ENCODE assay signal across 9 mouse cellular contexts in the genomic region with DNA sequence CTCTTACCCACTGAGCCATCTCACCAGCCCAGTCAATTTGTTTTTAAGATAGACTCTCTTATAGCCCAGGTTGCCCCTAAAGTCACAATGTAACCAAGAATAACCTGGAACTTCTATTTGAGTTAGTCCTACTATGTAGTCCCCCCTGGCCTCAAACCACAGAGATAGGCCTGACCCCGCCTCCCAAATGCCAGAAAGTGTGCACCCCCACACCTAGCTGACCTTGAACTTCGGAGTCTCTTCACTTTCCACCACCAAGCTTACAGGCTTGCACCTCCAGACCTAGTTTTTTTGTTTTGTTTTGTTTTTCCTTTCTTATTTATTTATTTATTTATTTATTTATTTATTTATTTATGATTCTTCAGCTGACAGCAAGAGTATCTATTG. TPM values are rescaled to one million over a fixed set of nuclear protein-coding genes. Genes with fewer than 3 reads are reported as not detected.
DNase-seq lines count a peak whose midpoint lies in the region; ATAC-seq lines count a peak whose summit lies in the region.
"Had no signal": no experiment of that assay in that cellular context is flagged by ENCODE, and none has a peak within 500 bp of the region (broad histone marks: within the 10 kb centered on the region; RNA-seq: fewer than 3 reads in every experiment).

No protein-coding gene starts in this region.

- H3K36me3 ChIP-seq in heart, embryonic 12.5 days, result no peaks in the 10 kb centered on the region
- H3K36me3 ChIP-seq in hindbrain, embryonic 16.5 days (ENCODE audit: control insufficient read depth, insufficient read depth, low read length), result no peaks in the 10 kb centered on the region
- H3K36me3 ChIP-seq in midbrain, embryonic 13.5 days, result no peaks in the 10 kb centered on the region

- no peak for ATAC-seq in heart, embryonic 12.5 days (ENCODE audit: insufficient number of reproducible peaks, low FRiP score)
- ATAC-seq in hindbrain, embryonic 16.5 days, result no peak
- ATAC-seq in midbrain, embryonic 13.5 days, result no peak

- 66% methylated on average over 2 of the region's 2 CpGs for WGBS in heart, embryonic 12.5 days
- 78% methylated on average over 2 of the region's 2 CpGs for WGBS in hindbrain, embryonic 16.5 days
- 79% methylated on average over 2 of the region's 2 CpGs for WGBS in midbrain, embryonic 13.5 days

- peaks cover 10% of the 10 kb centered on the region; the same call in 1 of the 2 replicates for H3K4me1 ChIP-seq in heart, embryonic 12.5 days (replicated peaks)
- H3K4me1 ChIP-seq in brown adipose tissue, adult 24 weeks (ENCODE audit: control insufficient read depth, insufficient read depth, insufficient read length, low read length), result 0 out of 2 replicates have a peak, but pooled peaks cover 2% of the 10 kb centered on the region
- no peaks in the 10 kb centered on the region for H3K4me1 ChIP-seq in hindbrain, embryonic 16.5 days (ENCODE audit: control insufficient read depth, insufficient read depth, low read depth, low read length)
- H3K4me1 ChIP-seq in midbrain, embryonic 13.5 days (replicated peaks), result peaks cover 6% of the 10 kb centered on the region

- no peak overlapping the region for H3K9ac ChIP-seq in heart, embryonic 12.5 days
- H3K9ac ChIP-seq in hindbrain, embryonic 16.5 days (ENCODE audit: low read depth, low read length), result peak overlapping the region; percentile 52; the same call in 1 of the 2 replicates
- no peak overlapping the region for H3K9ac ChIP-seq in midbrain, embryonic 13.5 days (replicated peaks)

- H3K4me2 ChIP-seq in heart, embryonic 12.5 days, result peak overlapping the region; percentile 71
- H3K4me2 ChIP-seq in hindbrain, embryonic 16.5 days (ENCODE audit: low read length), result peak overlapping the region; percentile 53
- peak overlapping the region; percentile 53; the same call in 1 of the 2 replicates for H3K4me2 ChIP-seq in midbrain, embryonic 13.5 days (replicated peaks)

- no peak for DNase-seq in heart, adult 8-10 months (ENCODE audit: low spot score)
- DNase-seq in gastrocnemius, adult 18-20 months (ENCODE audit: low spot score), result no peak
- DNase-seq in left cerebral cortex, postnatal 36 days (ENCODE audit: low spot score in 2 of 2), result no peak
- DNase-seq in layer of hippocampus, adult 18-20 months (ENCODE audit: low spot score in 2 of 2), result no peak

- intact Hi-C loops in left cerebral cortex, postnatal 36 days (cut with DNase I), result no loop called here

- H3K9me3 ChIP-seq in heart, embryonic 12.5 days (replicated peaks), result 0 out of 2 replicates have a peak, but pooled peaks cover 2% of the 10 kb centered on the region
- H3K9me3 ChIP-seq in hindbrain, embryonic 16.5 days (ENCODE audit: control insufficient read depth, low read length), result no peaks in the 10 kb centered on the region
- H3K9me3 ChIP-seq in midbrain, embryonic 13.5 days, result no peaks in the 10 kb centered on the region

- no peaks in the 10 kb centered on the region for H3K27me3 ChIP-seq in heart, embryonic 12.5 days (replicated peaks)
- H3K27me3 ChIP-seq in hindbrain, embryonic 16.5 days (replicated peaks; ENCODE audit: control insufficient read depth, insufficient read depth, low read length), result no peaks in the 10 kb centered on the region
- H3K27me3 ChIP-seq in midbrain, embryonic 13.5 days, result no peaks in the 10 kb centered on the region
- H3K27me3 ChIP-seq: CH12.LX had no signal

- H3K27ac ChIP-seq in heart, embryonic 12.5 days (ENCODE audit: poor library complexity, severe bottlenecking), result no peak overlapping the region
- peak overlapping the region; percentile 78 for H3K27ac ChIP-seq in brown adipose tissue, adult 24 weeks (replicated peaks; ENCODE audit: low read depth, low read length)
- peak overlapping the region; percentile 74 for H3K27ac ChIP-seq in hindbrain, embryonic 16.5 days (ENCODE audit: low read depth, low read length)
- H3K27ac ChIP-seq in midbrain, embryonic 13.5 days, result peak overlapping the region; percentile 75; the same call in 1 of the 2 replicates

- H3K4me3 ChIP-seq in heart, embryonic 12.5 days, result peak overlapping the region; percentile 44; the same call in 1 of the 2 replicates
- peak overlapping the region; percentile 63 for H3K4me3 ChIP-seq in brown adipose tissue, adult 24 weeks (ENCODE audit: insufficient read depth, low read depth, low read length)
- H3K4me3 ChIP-seq in hindbrain, embryonic 16.5 days (ENCODE audit: low read length), result no peak overlapping the region
- H3K4me3 ChIP-seq in midbrain, embryonic 13.5 days (replicated peaks), result 0 out of 2 replicates have a peak overlapping the region, but pooled peaks have one; percentile 27

RNA-seq across cellular contexts. Expression of gene Nsd1, which starts 27.8 kb away (rescaled TPM):
- 52.7 and 53.9 TPM in 2 replicates for polyA plus RNA-seq in heart, embryonic 12.5 days (2016; fragmentation: Nextera tagmentation; extraction: Ambion mirVana)
- total RNA-seq in heart, adult 8-10 months (2022), result 10 to 100 TPM; 47.2 to 55.1 (median 51.9) TPM
- 24.0 and 34.1 TPM in 2 replicates for polyA plus RNA-seq in brown adipose tissue, adult 24 weeks (2012; ENCODE audit: insufficient read depth, insufficient read length, missing spikeins)
- polyA plus RNA-seq in hindbrain, embryonic 16.5 days (2015; fragmentation: Nextera tagmentation; extraction: Ambion mirVana), result 40.8 and 46.3 TPM in 2 replicates
- polyA plus RNA-seq in midbrain, embryonic 13.5 days (2015; fragmentation: Nextera tagmentation; extraction: Ambion mirVana), result 75.1 and 81.5 TPM in 2 replicates
- total RNA-seq in gastrocnemius, adult 18-20 months (2021), result 10 to 100 TPM; 40.0 to 47.1 TPM
- total RNA-seq in left cerebral cortex, postnatal 36 days (2021), result 100 to 1,000 TPM; 105 to 134 TPM
- 100 to 1,000 TPM; 111 to 124 TPM for total RNA-seq in layer of hippocampus, adult 18-20 months (2021)

RNA-seq across cellular contexts. Expression of gene Fgfr4, which starts 29.3 kb away (rescaled TPM):
- 0.45 and 0.51 TPM in 2 replicates for polyA plus RNA-seq in heart, embryonic 12.5 days (2016; fragmentation: Nextera tagmentation; extraction: Ambion mirVana)
- under 1 TPM in 3 of 4 experiments, not detected in 1; 0.16 to 0.29 (median 0.28) TPM for total RNA-seq in heart, adult 8-10 months (2022)
- not detected in 2 replicates for polyA plus RNA-seq in brown adipose tissue, adult 24 weeks (2012; ENCODE audit: insufficient read depth, insufficient read length, missing spikeins)
- 1.3 and 1.6 TPM in 2 replicates for polyA plus RNA-seq in hindbrain, embryonic 16.5 days (2015; fragmentation: Nextera tagmentation; extraction: Ambion mirVana)
- 0.30 and 0.47 TPM in 2 replicates for polyA plus RNA-seq in midbrain, embryonic 13.5 days (2015; fragmentation: Nextera tagmentation; extraction: Ambion mirVana)
- 1 to 10 TPM; 1.2 to 1.3 TPM for total RNA-seq in gastrocnemius, adult 18-20 months (2021)
- under 1 TPM; 0.18 to 0.30 TPM for total RNA-seq in left cerebral cortex, postnatal 36 days (2021)
- under 1 TPM; 0.12 to 0.41 TPM for total RNA-seq in layer of hippocampus, adult 18-20 months (2021)
- total RNA-seq: CH12.LX had no signal

RNA-seq across cellular contexts. Expression of gene Gm17617, which starts 48.4 kb away (rescaled TPM):
- polyA plus RNA-seq in heart, embryonic 12.5 days (2016; fragmentation: Nextera tagmentation; extraction: Ambion mirVana), result not detected in 2 replicates
- total RNA-seq in heart, adult 8-10 months (2022), result not detected
- polyA plus RNA-seq in brown adipose tissue, adult 24 weeks (2012; ENCODE audit: insufficient read depth, insufficient read length, missing spikeins), result not detected in 2 replicates
- not detected in 2 replicates for polyA plus RNA-seq in hindbrain, embryonic 16.5 days (2015; fragmentation: Nextera tagmentation; extraction: Ambion mirVana)
- polyA plus RNA-seq in midbrain, embryonic 13.5 days (2015; fragmentation: Nextera tagmentation; extraction: Ambion mirVana), result not detected in 2 replicates
- not detected for total RNA-seq in gastrocnemius, adult 18-20 months (2021)
- not detected for total RNA-seq in left cerebral cortex, postnatal 36 days (2021)
- total RNA-seq in layer of hippocampus, adult 18-20 months (2021), result not detected
- total RNA-seq: CH12.LX had no signal
